Mouse (Mus musculus): Measurements from ENCODE around the gene Nelfb.
"Not testable (repeated sequence)": the region's sequence is repeated elsewhere in the genome, so short reads cannot be mapped to it uniquely, and the experiment has no call there.

Nelfb gene

GRCm38 (mm10) chr2:25211121-25211670 is at the start of gene Nelfb:
Gene Nelfb (minus strand): TSS chr2:25211489.
- DNase-seq (ENCODE audit: low spot score): peak; percentile 81

GRCm38 (mm10) chr2:25258887-25259286 is 47.6 kb upstream of the Nelfb start:
- no peak for DNase-seq (ENCODE audit: low spot score)

GRCm38 (mm10) chr2:25257250-25257649 is 46.0 kb upstream of the Nelfb start:
- not testable (repeated sequence) for DNase-seq (ENCODE audit: low spot score)

- DNase-seq (ENCODE audit: low spot score): peak; percentile 46
These were observed 45.3 kb upstream of the Nelfb start for GRCm38 (mm10) chr2:25256443-25257109.

- DNase-seq (ENCODE audit: low spot score): peak; percentile 93
These were observed 44.0 kb upstream of the Nelfb start, which contains the start of gene Tmem203 for GRCm38 (mm10) chr2:25255284-25255779. Gene Tmem203 (plus strand): TSS chr2:25255439.

- DNase-seq (ENCODE audit: low spot score): no peak
These were observed 41.0 kb upstream of the Nelfb start for GRCm38 (mm10) chr2:25252331-25252730.

GRCm38 (mm10) chr2:25246183-25247072 is 35.1 kb upstream of the Nelfb start, which contains the start of gene AL732309.1:
Gene AL732309.1 (minus strand): TSS chr2:25246863.
- DNase-seq (ENCODE audit: low spot score): no peak

GRCm38 (mm10) chr2:25244144-25244543 is 32.9 kb upstream of the Nelfb start:
- DNase-seq (ENCODE audit: low spot score): no peak

- no peak for DNase-seq (ENCODE audit: low spot score)
These were observed 32.1 kb upstream of the Nelfb start for GRCm38 (mm10) chr2:25243342-25243741.

- DNase-seq (ENCODE audit: low spot score): no peak
These were observed 30.8 kb upstream of the Nelfb start, which contains the start of the genes Rnf208 and Cysrt1 for GRCm38 (mm10) chr2:25242101-25242506. Gene Rnf208 (plus strand): TSS chr2:25242255. Gene Cysrt1 (minus strand): TSS chr2:25242452.

GRCm38 (mm10) chr2:25241438-25241775 is 30.1 kb upstream of the Nelfb start:
- no peak for DNase-seq (ENCODE audit: low spot score)

- no peak for DNase-seq (ENCODE audit: low spot score)
These were observed 29.6 kb upstream of the Nelfb start for GRCm38 (mm10) chr2:25240723-25241437.

GRCm38 (mm10) chr2:25240310-25240709 is 29.0 kb upstream of the Nelfb start:
- DNase-seq (ENCODE audit: low spot score): no peak

- no peak for DNase-seq (ENCODE audit: low spot score)
These were observed 28.5 kb upstream of the Nelfb start for GRCm38 (mm10) chr2:25239766-25240165.

GRCm38 (mm10) chr2:25238106-25238505 is 26.8 kb upstream of the Nelfb start:
- DNase-seq (ENCODE audit: low spot score): no peak

- DNase-seq (ENCODE audit: low spot score): no peak
These were observed 26.2 kb upstream of the Nelfb start for GRCm38 (mm10) chr2:25237522-25237921.

GRCm38 (mm10) chr2:25236614-25237013 is 25.3 kb upstream of the Nelfb start, which contains the start of gene Rnf224:
Gene Rnf224 (minus strand): TSS chr2:25236787.
- no peak for DNase-seq (ENCODE audit: low spot score)

- DNase-seq (ENCODE audit: low spot score): no peak
These were observed 23.4 kb upstream of the Nelfb start for GRCm38 (mm10) chr2:25234551-25235220.

GRCm38 (mm10) chr2:25234050-25234449 is 22.8 kb upstream of the Nelfb start, which contains the start of gene Slc34a3:
Gene Slc34a3 (minus strand): TSS chr2:25234364.
- DNase-seq (ENCODE audit: low spot score): no peak

- no peak for DNase-seq (ENCODE audit: low spot score)
These were observed 22.1 kb upstream of the Nelfb start for GRCm38 (mm10) chr2:25233421-25233820.

GRCm38 (mm10) chr2:25231038-25231437 is 19.7 kb upstream of the Nelfb start:
- DNase-seq (ENCODE audit: low spot score): no peak
